Mouse (Mus musculus): ENCODE measurements around the gene Ccdc180. TPM values are rescaled to one million over a fixed set of nuclear protein-coding genes. Genes with fewer than 3 reads are reported as not detected.
A peak's percentile ranks its signal among the peaks of the same experiment; 100 is the strongest.

Ccdc180 gene
- total RNA-seq, 2 experiments from 2014 or later, result 0.22 to 0.71 TPM

DNA sequence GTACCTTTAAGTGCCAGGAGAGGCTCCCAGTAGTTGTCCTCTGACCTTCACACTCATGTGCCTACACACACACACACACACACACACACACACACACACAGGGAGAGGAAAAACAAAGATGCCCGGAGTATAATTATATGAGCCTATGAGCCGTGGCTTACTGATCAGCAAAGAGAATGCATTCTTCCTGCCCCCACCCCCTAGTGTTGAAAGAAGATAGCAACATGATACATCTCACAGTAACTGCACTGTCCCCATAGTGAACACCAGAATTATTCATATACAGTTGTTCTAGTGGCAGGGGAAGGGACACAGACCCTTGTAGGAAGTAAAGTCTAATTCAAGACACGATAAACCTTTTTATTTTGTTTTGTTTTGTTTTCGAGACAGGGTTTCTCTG, 19.8 kb downstream of the Ccdc180 start:
- ATAC-seq (replicated peaks; ENCODE audit: poor library complexity), result no peak

DNA sequence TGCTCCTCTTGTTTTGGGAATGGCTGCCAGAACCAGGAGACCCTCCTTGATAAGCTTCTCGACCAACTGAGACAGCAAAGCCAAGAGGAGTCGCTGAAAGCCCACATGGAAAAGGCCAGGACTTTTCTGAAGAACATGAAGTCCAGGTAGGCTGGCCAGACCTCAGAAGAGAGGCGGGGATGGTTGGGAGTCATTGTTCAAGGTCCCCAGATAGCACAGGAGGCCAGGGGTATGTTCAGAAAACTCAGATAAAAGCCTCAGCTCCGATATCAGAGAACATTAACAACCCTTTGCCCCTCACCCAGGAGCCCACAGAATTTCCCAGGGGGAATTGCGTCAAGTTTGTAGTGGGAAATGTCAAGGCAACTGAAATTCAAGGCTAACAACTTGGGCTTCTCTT, 21.2 kb downstream of the Ccdc180 start:
- no peak for ATAC-seq (replicated peaks; ENCODE audit: poor library complexity)

DNA sequence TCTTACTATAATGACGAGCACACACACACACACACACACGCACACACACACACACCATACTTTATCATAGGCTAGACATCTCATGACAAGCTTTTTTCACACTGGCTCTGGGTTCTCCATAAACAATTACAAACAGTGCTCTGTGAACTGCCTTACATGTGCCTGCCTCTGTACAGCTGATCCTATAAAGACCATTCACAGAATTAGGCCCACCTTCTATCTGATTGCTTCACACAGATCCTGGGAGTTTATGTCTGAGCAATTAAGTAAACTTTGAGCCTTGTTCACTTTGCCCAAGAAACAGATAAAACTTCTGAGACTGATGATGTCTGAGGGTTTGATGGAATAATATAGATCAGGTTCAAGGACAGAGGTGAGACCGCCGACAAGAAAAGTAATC, 21.8 kb downstream of the Ccdc180 start:
- ATAC-seq (replicated peaks; ENCODE audit: poor library complexity), result no peak

GRCm38 (mm10) chr4:45917091-45917490, 27.0 kb downstream of the Ccdc180 start:
- no peak for ATAC-seq (replicated peaks; ENCODE audit: poor library complexity)

- ATAC-seq (replicated peaks; ENCODE audit: poor library complexity), result no peak
These were observed 31.7 kb downstream of the Ccdc180 start for GRCm38 (mm10) chr4:45921663-45922435.

DNA sequence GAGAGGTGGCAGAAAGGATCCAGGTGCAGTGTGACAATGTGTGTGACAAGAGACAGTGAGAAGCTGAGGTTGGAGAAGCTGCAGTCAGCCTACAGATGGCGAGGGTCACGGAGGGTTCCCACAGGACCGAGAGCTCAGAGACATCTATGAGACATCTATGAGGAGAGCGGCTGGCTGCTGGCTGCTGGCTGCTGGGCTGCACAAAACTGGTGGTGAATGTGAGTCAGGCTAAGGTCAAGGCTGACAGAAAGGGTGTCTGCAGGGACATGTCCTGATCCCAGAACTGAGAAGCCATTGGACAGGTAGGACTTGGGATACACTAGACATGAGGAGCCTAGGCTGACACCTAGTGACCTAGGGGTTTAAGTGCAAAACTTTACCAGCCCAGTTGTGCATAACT, 33.9 kb downstream of the Ccdc180 start:
- ATAC-seq (replicated peaks; ENCODE audit: poor library complexity), result no peak

DNA sequence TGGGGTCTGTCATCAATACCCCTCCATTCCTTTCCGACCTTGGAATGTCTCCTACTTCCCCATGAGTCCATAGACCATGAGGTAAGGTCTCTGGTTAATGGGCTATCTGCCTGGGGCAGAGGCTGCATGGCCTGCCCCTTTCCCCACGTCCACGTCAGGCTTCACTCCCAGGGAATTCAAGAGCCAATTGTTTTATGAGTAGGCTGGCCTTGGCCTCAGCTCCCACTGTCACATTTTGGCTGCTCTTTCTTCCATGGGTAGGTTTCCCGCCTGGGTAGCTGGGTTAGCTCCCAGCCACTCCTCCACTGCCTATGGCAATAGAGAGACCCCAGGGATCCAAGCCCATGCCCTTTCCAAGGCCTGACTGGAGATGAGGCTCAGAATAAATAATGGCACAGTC, 38.5 kb downstream of the Ccdc180 start:
- no peak for ATAC-seq (replicated peaks; ENCODE audit: poor library complexity)

- peak; percentile 95 for ATAC-seq (replicated peaks; ENCODE audit: poor library complexity)
These were observed 51.5 kb downstream of the Ccdc180 start for GRCm38 (mm10) chr4:45941628-45942044.

- no peak for ATAC-seq (replicated peaks; ENCODE audit: poor library complexity)
These were observed 57.6 kb downstream of the Ccdc180 start for GRCm38 (mm10) chr4:45947729-45948128.

- ATAC-seq (replicated peaks; ENCODE audit: poor library complexity), result peak; percentile 84
These were observed 59.2 kb downstream of the Ccdc180 start for GRCm38 (mm10) chr4:45949109-45949848.

DNA sequence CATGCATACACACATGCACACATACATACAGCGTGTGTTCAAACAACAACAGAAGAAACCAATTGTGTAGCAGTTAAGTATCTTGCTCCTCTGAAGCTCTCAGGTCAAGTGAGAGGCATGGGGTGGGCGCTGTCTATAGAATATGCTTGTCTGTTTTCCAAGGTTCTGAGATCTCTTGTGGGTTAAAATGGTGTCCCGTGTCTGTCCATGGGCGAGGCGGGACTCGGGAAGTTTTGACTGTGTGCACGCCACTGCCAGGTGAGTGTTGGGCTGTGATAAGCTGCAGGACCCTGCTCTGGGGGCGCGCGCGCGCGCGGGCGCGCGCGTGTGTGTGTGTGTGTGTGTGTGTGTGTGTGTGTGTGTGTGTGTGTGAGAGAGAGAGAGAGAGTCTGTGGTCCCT, 61.7 kb downstream of the Ccdc180 start:
- ATAC-seq (replicated peaks; ENCODE audit: poor library complexity), result no peak

DNA sequence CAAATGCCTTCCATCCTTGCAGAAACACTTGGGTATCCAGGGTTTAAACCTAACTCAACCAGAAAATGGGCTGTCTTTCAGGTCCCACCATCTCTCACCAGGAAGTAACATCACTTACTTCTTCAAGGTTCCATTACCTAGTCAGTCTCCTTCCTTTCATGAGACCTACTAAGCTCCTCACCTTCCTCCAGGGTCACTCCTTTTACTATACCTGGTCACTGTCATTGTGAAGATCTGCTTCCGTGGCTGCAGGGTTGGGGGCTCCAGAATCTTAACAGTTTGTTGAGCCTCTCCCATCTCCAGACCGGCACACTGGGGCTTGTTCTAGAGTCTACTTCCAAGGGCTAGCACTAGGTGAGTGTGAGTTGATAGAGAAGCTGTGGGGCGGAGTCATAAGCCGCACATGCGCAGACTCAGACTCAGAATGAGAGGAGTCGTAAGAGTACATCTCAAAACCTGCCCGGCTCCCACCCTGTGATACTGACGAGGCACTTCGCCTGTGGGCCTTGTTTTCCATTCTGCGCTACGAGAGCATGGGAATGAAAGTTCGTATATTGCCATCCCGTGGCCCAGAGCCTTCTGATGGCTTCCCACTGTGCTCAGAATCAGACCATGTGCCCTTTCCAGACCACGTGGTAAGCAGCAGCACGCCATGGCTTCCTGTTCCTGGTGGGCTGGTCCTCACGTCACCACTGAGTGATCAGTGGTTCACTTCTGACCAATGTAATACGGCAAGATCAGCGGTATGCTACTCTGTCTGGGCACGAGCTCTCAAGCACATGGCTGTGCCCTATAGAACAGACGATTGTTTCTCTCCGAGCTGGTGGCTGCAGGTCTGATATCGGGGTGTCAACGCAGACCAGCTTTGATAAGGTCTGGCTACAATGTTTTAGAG, 63.2 kb downstream of the Ccdc180 start:
- ATAC-seq (replicated peaks; ENCODE audit: poor library complexity), result peak; percentile 26; the same call in 1 of the 2 replicates

- ATAC-seq (replicated peaks; ENCODE audit: poor library complexity), result no peak
These were observed 65.1 kb downstream of the Ccdc180 start for GRCm38 (mm10) chr4:45955235-45955634.

- no peak for ATAC-seq (replicated peaks; ENCODE audit: poor library complexity)
These were observed 66.0 kb downstream of the Ccdc180 start for GRCm38 (mm10) chr4:45956131-45956530.

GRCm38 (mm10) chr4:45956706-45957105, 66.6 kb downstream of the Ccdc180 start:
- ATAC-seq (replicated peaks; ENCODE audit: poor library complexity), result no peak

GRCm38 (mm10) chr4:45964771-45965439, 74.8 kb downstream of the Ccdc180 start, which contains the start of gene Tdrd7:
Gene Tdrd7, plus strand, starts transcription at chr4:45965334.
- no peak for ATAC-seq (replicated peaks; ENCODE audit: poor library complexity)

DNA sequence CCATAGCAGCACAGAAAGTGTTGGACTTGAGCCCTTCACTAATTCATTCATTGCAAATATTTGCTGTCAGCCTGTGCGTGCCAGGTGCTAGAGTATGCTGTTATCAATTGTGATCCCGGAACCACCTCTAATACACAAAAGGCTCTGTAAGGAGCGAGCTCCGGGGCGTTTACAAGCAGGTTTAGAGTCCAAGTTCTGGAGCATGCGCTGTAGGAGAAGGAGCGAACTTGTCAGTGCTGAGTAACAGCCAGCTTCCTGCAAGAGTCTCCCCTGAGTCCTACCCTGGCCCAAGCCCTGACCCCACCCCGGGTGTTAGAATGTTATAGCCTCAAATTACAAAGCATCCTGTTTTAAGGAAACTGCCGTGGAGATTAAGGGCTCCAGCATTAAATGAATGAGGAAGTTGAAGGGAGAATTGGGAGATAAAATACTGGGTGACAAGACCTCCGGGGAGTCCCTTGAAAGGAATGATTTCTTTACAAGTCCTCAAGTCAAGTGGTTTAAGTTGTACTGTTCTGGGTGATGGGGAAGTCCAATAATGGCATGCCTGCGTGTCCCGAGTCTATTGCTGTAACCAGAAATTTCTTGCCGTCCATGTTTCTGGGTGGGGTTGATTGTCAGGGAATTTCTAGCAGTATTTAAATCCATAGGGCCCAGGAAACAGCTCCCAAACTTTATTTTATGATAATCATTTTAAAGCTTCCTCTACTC, 75.8 kb downstream of the Ccdc180 start:
- peak; percentile 34; the same call in 1 of the 2 replicates for ATAC-seq (replicated peaks; ENCODE audit: poor library complexity)

- no peak for ATAC-seq (replicated peaks; ENCODE audit: poor library complexity)
These were observed 76.6 kb downstream of the Ccdc180 start for GRCm38 (mm10) chr4:45966716-45967115.

- ATAC-seq (replicated peaks; ENCODE audit: poor library complexity), result no peak
These were observed 77.6 kb downstream of the Ccdc180 start for GRCm38 (mm10) chr4:45967479-45968341.

All from megakaryocyte progenitor cell, adult 5-6 weeks (primary cell).